Mouse (Mus musculus): ENCODE results near the gene Rpl36al. TPM values are rescaled to one million over a fixed set of nuclear protein-coding genes. Genes with fewer than 3 reads are reported as not detected.

Gene Rpl36al
- polyA plus RNA-seq, 1 experiment from 2014 or later = 389 TPM

DNA sequence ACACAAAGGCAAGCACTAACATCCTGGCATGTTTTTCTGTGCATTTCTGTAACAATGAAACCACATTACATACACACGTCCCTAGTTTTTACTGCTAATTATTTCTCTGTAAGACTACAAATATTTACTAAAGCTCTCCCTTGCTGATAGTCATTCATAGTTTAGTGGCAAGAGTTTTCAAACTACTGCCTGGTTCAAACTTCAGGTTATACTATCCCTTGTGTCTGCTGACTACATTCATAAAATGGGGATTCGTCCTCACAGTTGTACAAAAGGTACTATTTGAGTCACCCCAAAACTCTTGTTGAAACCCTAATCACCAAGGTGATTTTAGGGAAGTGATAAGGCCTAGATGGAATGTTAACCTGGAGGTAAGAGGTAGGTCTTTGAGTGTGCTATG is 28.0 kb downstream of the Rpl36al start:
- ATAC-seq = no peak
- no peak for DNase-seq (ENCODE audit: low spot score)
- no peaks in the 10 kb centered on the region for H3K9me3 ChIP-seq (replicated peaks; ENCODE audit: control insufficient read depth, low read length)

GRCm38 (mm10) chr12:69150049-69150448 is 33.8 kb downstream of the Rpl36al start:
- no peak overlapping the region for H3K4me3 ChIP-seq (ENCODE audit: low read depth, low read length)
- no peaks in the 10 kb centered on the region for H3K9me3 ChIP-seq (replicated peaks; ENCODE audit: control insufficient read depth, low read length)
- H3K4me1 ChIP-seq (ENCODE audit: control insufficient read depth, insufficient read depth, low read length) = no peaks in the 10 kb centered on the region
- 89% methylated on average over 13 of the region's 13 CpGs for WGBS
- H3K4me2 ChIP-seq (ENCODE audit: low read length) = no peak overlapping the region
- ATAC-seq (no peak), DNase-seq (ENCODE audit: low spot score) (no peak)
- no peak overlapping the region for H3K27ac ChIP-seq (ENCODE audit: low read depth, low read length)
- no peaks in the 10 kb centered on the region for H3K36me3 ChIP-seq (ENCODE audit: control insufficient read depth, insufficient read depth, low read length)
- no peak overlapping the region for H3K9ac ChIP-seq (ENCODE audit: low read length)
- no peaks in the 10 kb centered on the region for H3K27me3 ChIP-seq (replicated peaks; ENCODE audit: control insufficient read depth, insufficient read depth, low read length)

More for the DNA sequence above, 28.0 kb downstream of the Rpl36al start:
- 86% methylated on average over 2 of the region's 2 CpGs for WGBS
- Histone ChIP-seq H3K4me1 (ENCODE audit: control insufficient read depth, insufficient read depth, low read length) (peaks cover 5% of the 10 kb centered on the region), H3K27ac (ENCODE audit: low read depth, low read length) (no peak overlapping the region), H3K4me2 (ENCODE audit: low read length) (no peak overlapping the region), H3K4me3 (ENCODE audit: low read depth, low read length) (no peak overlapping the region), H3K36me3 (ENCODE audit: control insufficient read depth, insufficient read depth, low read length) (peaks cover 21% of the 10 kb centered on the region), H3K27me3 (replicated peaks; ENCODE audit: control insufficient read depth, insufficient read depth, low read length) (no peaks in the 10 kb centered on the region), H3K9ac (ENCODE audit: low read length) (no peak overlapping the region)

DNA sequence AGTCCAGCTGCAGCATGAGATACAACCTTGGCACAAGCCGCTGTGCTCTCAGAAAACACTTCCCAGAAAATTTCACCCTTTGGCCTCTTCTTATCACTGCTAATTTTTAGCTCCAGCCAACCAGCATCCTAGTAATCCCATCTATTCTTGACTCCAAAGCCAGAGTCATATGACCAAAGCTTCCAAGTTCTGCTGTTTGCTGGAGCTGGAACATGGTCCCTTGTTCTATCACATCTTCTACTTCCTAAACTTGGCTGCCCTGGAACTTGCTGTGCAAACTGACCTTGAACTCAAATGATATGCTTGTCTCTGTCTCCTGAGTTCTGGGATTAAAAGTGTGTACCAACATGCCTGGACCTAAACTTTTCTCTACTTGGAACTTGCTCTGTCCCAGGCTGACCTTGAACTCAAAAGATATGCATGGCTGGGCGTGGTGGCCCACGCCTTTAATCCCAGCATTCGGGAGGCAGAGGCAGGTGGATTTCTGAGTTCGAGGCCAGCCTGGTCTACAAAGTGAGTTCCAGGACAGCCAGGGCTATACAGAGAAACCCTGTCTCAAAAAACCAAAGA is 36.6 kb downstream of the Rpl36al start:
- H3K9ac ChIP-seq (ENCODE audit: low read length) = no peak overlapping the region
- no peaks in the 10 kb centered on the region for H3K9me3 ChIP-seq (replicated peaks; ENCODE audit: control insufficient read depth, low read length)
- 93% methylated on average over 5 of the region's 5 CpGs for WGBS
- ATAC-seq (no peak), DNase-seq (ENCODE audit: low spot score) (no peak)
- H3K27me3 ChIP-seq (replicated peaks; ENCODE audit: control insufficient read depth, insufficient read depth, low read length) = no peaks in the 10 kb centered on the region
- H3K4me1 ChIP-seq (ENCODE audit: control insufficient read depth, insufficient read depth, low read length) = no peaks in the 10 kb centered on the region
- H3K27ac ChIP-seq (ENCODE audit: low read depth, low read length) = no peak overlapping the region
- H3K36me3 ChIP-seq (ENCODE audit: control insufficient read depth, insufficient read depth, low read length) = no peaks in the 10 kb centered on the region
- no peak overlapping the region for H3K4me3 ChIP-seq (ENCODE audit: low read depth, low read length)
- H3K4me2 ChIP-seq (ENCODE audit: low read length) = no peak overlapping the region

DNA sequence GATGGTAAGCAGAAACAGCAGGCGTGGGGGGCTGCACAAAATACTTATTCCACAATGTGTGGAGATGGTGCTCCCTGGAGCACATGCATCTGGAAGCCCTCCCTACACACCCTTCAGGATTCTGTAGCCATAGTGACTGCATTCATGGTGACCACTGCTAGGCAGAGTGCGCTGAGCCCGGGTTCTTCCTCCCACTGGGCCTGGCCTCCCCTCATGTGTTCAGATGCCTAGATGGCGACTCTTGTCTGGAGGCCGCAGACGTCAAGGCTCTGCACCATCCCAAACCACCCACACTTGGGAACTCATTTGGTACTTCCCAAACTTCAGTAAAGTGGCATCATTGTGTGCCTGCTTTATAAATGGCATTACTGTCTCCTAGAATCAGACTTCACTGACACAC is 40.4 kb downstream of the Rpl36al start:
- H3K4me3 ChIP-seq (ENCODE audit: low read depth, low read length) = no peak overlapping the region
- H3K4me2 ChIP-seq (ENCODE audit: low read length) = no peak overlapping the region
- ATAC-seq (no peak), DNase-seq (ENCODE audit: low spot score) (no peak)
- WGBS = 86% methylated on average over 6 of the region's 6 CpGs
- H3K9me3 ChIP-seq (replicated peaks; ENCODE audit: control insufficient read depth, low read length) = no peaks in the 10 kb centered on the region
- no peaks in the 10 kb centered on the region for H3K4me1 ChIP-seq (ENCODE audit: control insufficient read depth, insufficient read depth, low read length)
- H3K27ac ChIP-seq (ENCODE audit: low read depth, low read length) = no peak overlapping the region
- no peaks in the 10 kb centered on the region for H3K36me3 ChIP-seq (ENCODE audit: control insufficient read depth, insufficient read depth, low read length)
- no peaks in the 10 kb centered on the region for H3K27me3 ChIP-seq (replicated peaks; ENCODE audit: control insufficient read depth, insufficient read depth, low read length)
- no peak overlapping the region for H3K9ac ChIP-seq (ENCODE audit: low read length)

GRCm38 (mm10) chr12:69139841-69140240 is 44.0 kb downstream of the Rpl36al start:
- ATAC-seq (no peak), DNase-seq (ENCODE audit: low spot score) (no peak)
- no peak overlapping the region for H3K27ac ChIP-seq (ENCODE audit: low read depth, low read length)
- H3K4me3 ChIP-seq (ENCODE audit: low read depth, low read length) = no peak overlapping the region
- no peaks in the 10 kb centered on the region for H3K27me3 ChIP-seq (replicated peaks; ENCODE audit: control insufficient read depth, insufficient read depth, low read length)
- 93% methylated on average over 7 of the region's 7 CpGs for WGBS
- H3K4me2 ChIP-seq (ENCODE audit: low read length) = no peak overlapping the region
- H3K9me3 ChIP-seq (replicated peaks; ENCODE audit: control insufficient read depth, low read length) = no peaks in the 10 kb centered on the region
- H3K36me3 ChIP-seq (ENCODE audit: control insufficient read depth, insufficient read depth, low read length) = no peaks in the 10 kb centered on the region
- no peak overlapping the region for H3K9ac ChIP-seq (ENCODE audit: low read length)
- no peaks in the 10 kb centered on the region for H3K4me1 ChIP-seq (ENCODE audit: control insufficient read depth, insufficient read depth, low read length)

- Histone ChIP-seq H3K27ac (ENCODE audit: low read depth, low read length) (no peak overlapping the region), H3K36me3 (ENCODE audit: control insufficient read depth, insufficient read depth, low read length) (no peaks in the 10 kb centered on the region), H3K9me3 (replicated peaks; ENCODE audit: control insufficient read depth, low read length) (no peaks in the 10 kb centered on the region), H3K27me3 (replicated peaks; ENCODE audit: control insufficient read depth, insufficient read depth, low read length) (no peaks in the 10 kb centered on the region), H3K9ac (ENCODE audit: low read length) (no peak overlapping the region), H3K4me1 (ENCODE audit: control insufficient read depth, insufficient read depth, low read length) (no peaks in the 10 kb centered on the region), H3K4me3 (ENCODE audit: low read depth, low read length) (no peak overlapping the region), H3K4me2 (ENCODE audit: low read length) (no peak overlapping the region)
- DNase-seq (ENCODE audit: low spot score) = no peak
- ATAC-seq = no peak
- WGBS = 90% methylated on average over 3 of the region's 3 CpGs
These were observed 44.7 kb downstream of the Rpl36al start for GRCm38 (mm10) chr12:69139201-69139600.

Small RNA genes lying within 50 kb of the gene (microRNA-seq; reads per million reads assigned to microRNA genes)
- not detected for gene Gm47287
- gene Gm47295 = not detected

Other genes with a start within 250 kb of the Rpl36al start
- 1,099 and 1,463 TPM in 2 replicates for gene Rps29, start 24.9 kb downstream of the Rpl36al start, polyA plus RNA-seq (2014; fragmentation: Nextera tagmentation; extraction: Ambion mirVana)
- gene Lrr1, start 15.3 kb downstream of the Rpl36al start, polyA plus RNA-seq (2014; fragmentation: Nextera tagmentation; extraction: Ambion mirVana) = 12.6 and 15.8 TPM in 2 replicates
- gene Mgat2, start 74 bp upstream of the Rpl36al start, polyA plus RNA-seq (2014; fragmentation: Nextera tagmentation; extraction: Ambion mirVana) = 35.5 and 38.6 TPM in 2 replicates
- 22.7 and 26.1 TPM in 2 replicates for gene Gm49383, start 13.0 kb upstream of the Rpl36al start, polyA plus RNA-seq (2014; fragmentation: Nextera tagmentation; extraction: Ambion mirVana)
- gene Dnaaf2, start 14.3 kb upstream of the Rpl36al start, polyA plus RNA-seq (2014; fragmentation: Nextera tagmentation; extraction: Ambion mirVana) = 5.2 TPM in 2 replicates
- 20.9 and 22.1 TPM in 2 replicates for gene Gm49384, start 20.2 kb upstream of the Rpl36al start, polyA plus RNA-seq (2014; fragmentation: Nextera tagmentation; extraction: Ambion mirVana)
- gene Pole2, start 44.1 kb upstream of the Rpl36al start, polyA plus RNA-seq (2014; fragmentation: Nextera tagmentation; extraction: Ambion mirVana) = 11.3 and 13.9 TPM in 2 replicates
- 10.6 and 11.9 TPM in 2 replicates for gene Klhdc1, start 57.1 kb upstream of the Rpl36al start, polyA plus RNA-seq (2014; fragmentation: Nextera tagmentation; extraction: Ambion mirVana)
- 286 TPM in 2 replicates for gene Klhdc2, start 112.6 kb upstream of the Rpl36al start, polyA plus RNA-seq (2014; fragmentation: Nextera tagmentation; extraction: Ambion mirVana)
- gene Nemf, start 173.1 kb upstream of the Rpl36al start, polyA plus RNA-seq (2014; fragmentation: Nextera tagmentation; extraction: Ambion mirVana) = 67.4 and 80.0 TPM in 2 replicates
- gene Arf6, start 188.1 kb upstream of the Rpl36al start, polyA plus RNA-seq (2014; fragmentation: Nextera tagmentation; extraction: Ambion mirVana) = 33.8 and 34.5 TPM in 2 replicates
- 0.83 and 1.3 TPM in 2 replicates for gene Gm9887, start 188.4 kb upstream of the Rpl36al start, polyA plus RNA-seq (2014; fragmentation: Nextera tagmentation; extraction: Ambion mirVana)

Measured in forebrain, embryonic 14.5 days (tissue).